Mouse (Mus musculus) neutrophil, adult 5-6 weeks (primary cell): ENCODE data around the gene P2ry13. TPM values are rescaled to one million over a fixed set of nuclear protein-coding genes. Genes with fewer than 3 reads are reported as not detected.

Experiments
- ATAC-seq: fragments of 151-379, 151-347 bp; 2 replicates; pipeline ENCODE4 v1.8.0; 2017; ENCODE audit warnings: mild to moderate bottlenecking, moderate TSS enrichment; ENCODE audit not compliant: insufficient number of reproducible peaks, poor library complexity, low FRiP score, severe bottlenecking; ENCODE audit errors: extremely low read depth
- total RNA-seq: library from RNA; stranded (forward); fragments of 200-1000 nt; gene quantifications from 2 replicates; pipeline ENCODE4 v1.2.3, GENCODE M21; 2017

The P2ry13 gene
- total RNA-seq: 56.6 and 61.7 TPM in 2 replicates

GRCm38 (mm10) chr3:59210727-59211126 lies at the start of gene P2ry13:
P2ry13 (minus strand) TSS chr3:59210882.
- ATAC-seq: peak; percentile 61

GRCm38 (mm10) chr3:59257740-59258664 lies 47.3 kb upstream of the P2ry13 start:
- peak; percentile 48 for ATAC-seq

- no peak for ATAC-seq
These were observed 39.8 kb upstream of the P2ry13 start for GRCm38 (mm10) chr3:59250454-59250853.

- no peak for ATAC-seq
These were observed 37.3 kb upstream of the P2ry13 start for GRCm38 (mm10) chr3:59248031-59248430.

GRCm38 (mm10) chr3:59243384-59243783 lies 32.7 kb upstream of the P2ry13 start:
- ATAC-seq: no peak

- peak; percentile 62; the same call in 1 of the 2 replicates for ATAC-seq
These were observed 24.2 kb upstream of the P2ry13 start for GRCm38 (mm10) chr3:59234878-59235277.

- no peak for ATAC-seq
These were observed 20.2 kb upstream of the P2ry13 start for GRCm38 (mm10) chr3:59230912-59231311.

- ATAC-seq: peak; percentile 66
These were observed 18.3 kb upstream of the P2ry13 start for GRCm38 (mm10) chr3:59228730-59229551.

GRCm38 (mm10) chr3:59227696-59228095 lies 17.0 kb upstream of the P2ry13 start:
- ATAC-seq: no peak

GRCm38 (mm10) chr3:59225411-59225810 lies 14.7 kb upstream of the P2ry13 start:
- ATAC-seq: peak; percentile 65; the same call in 1 of the 2 replicates

GRCm38 (mm10) chr3:59222303-59222702 lies 11.6 kb upstream of the P2ry13 start:
- ATAC-seq: no peak

- no peak for ATAC-seq
These were observed 8.6 kb upstream of the P2ry13 start for GRCm38 (mm10) chr3:59219326-59219725.

GRCm38 (mm10) chr3:59217211-59217610 lies 6.5 kb upstream of the P2ry13 start:
- no peak for ATAC-seq

GRCm38 (mm10) chr3:59212404-59212803 lies 1.7 kb upstream of the P2ry13 start:
- ATAC-seq: peak; percentile 26

GRCm38 (mm10) chr3:59211784-59212183 lies 1.1 kb upstream of the P2ry13 start:
- ATAC-seq: peak; percentile 34; the same call in 1 of the 2 replicates

- no peak for ATAC-seq
These were observed 593 bp downstream of the P2ry13 start for GRCm38 (mm10) chr3:59210089-59210488.

- ATAC-seq: no peak
These were observed 1.8 kb downstream of the P2ry13 start for GRCm38 (mm10) chr3:59208650-59209548.

GRCm38 (mm10) chr3:59205941-59206340 lies 4.7 kb downstream of the P2ry13 start:
- no peak for ATAC-seq
